Mouse (Mus musculus) ovary, postnatal 10 days (tissue): ENCODE data around the gene Msl1.

Experiments used
- DNase-seq: peaks from one replicate; pipeline ENCODE4 v3.0.0; 2022; ENCODE audit warnings: low spot score

The Msl1 gene

GRCm38 (mm10) chr11:98846016-98846415, 50.7 kb downstream of the Msl1 start:
- DNase-seq: no peak

GRCm38 (mm10) chr11:98846865-98847604, 51.7 kb downstream of the Msl1 start:
- DNase-seq: no peak

- no peak for DNase-seq
These were observed 54.0 kb downstream of the Msl1 start for GRCm38 (mm10) chr11:98849196-98849894.

- no peak for DNase-seq
These were observed 55.1 kb downstream of the Msl1 start for GRCm38 (mm10) chr11:98850100-98851093.

GRCm38 (mm10) chr11:98854116-98854515, 58.8 kb downstream of the Msl1 start:
- no peak for DNase-seq

- DNase-seq: no peak
These were observed 59.3 kb downstream of the Msl1 start for GRCm38 (mm10) chr11:98854659-98855058.
